Mouse (Mus musculus) heart, postnatal 0 days (tissue): ENCODE results near the gene T2. TPM values are rescaled to one million over a fixed set of nuclear protein-coding genes. Genes with fewer than 3 reads are reported as not detected.
"Not testable (repeated sequence)": the region's sequence is repeated elsewhere in the genome, so short reads cannot be mapped to it uniquely, and the experiment has no call there.

Experiments used
- ATAC-seq: fragments of 200-750 bp; cut with Nextera tagmentation; 2 replicates; pipeline ENCODE4 v1.8.0; 2017; ENCODE audit warnings: low read depth, moderate number of reproducible peaks, moderate library complexity; ENCODE audit not compliant: insufficient read depth
- DNase-seq: peaks from one replicate; pipeline ENCODE4 v3.0.0-alpha.2; 2016; ENCODE audit warnings: low spot score
- H3K27ac ChIP-seq: fragments of 300-500 bp; sonication (generic); 2 replicates; pipeline ENCODE4 v1.5.1; 2014; ENCODE audit warnings: low read depth, mild to moderate bottlenecking
- H3K27me3 ChIP-seq: fragments of 300-500 bp; sonication (generic); 2 replicates; pipeline ENCODE4 v1.6.1; 2014; ENCODE audit warnings: low read length, mixed read lengths; ENCODE audit not compliant: control insufficient read depth, insufficient read depth
- H3K36me3 ChIP-seq: fragments of 300-500 bp; sonication (generic); replicated peaks from 2 replicates; pipeline ENCODE4 v1.6.1; 2014; ENCODE audit warnings: low read length, mixed read lengths; ENCODE audit not compliant: control insufficient read depth, insufficient read depth
- H3K4me1 ChIP-seq: fragments of 300-500 bp; sonication (generic); 2 replicates; pipeline ENCODE4 v1.6.1; 2014; ENCODE audit warnings: antibody characterized with exemption; ENCODE audit not compliant: control insufficient read depth, insufficient read depth
- H3K4me2 ChIP-seq: fragments of 300-500 bp; sonication (generic); 2 replicates; pipeline ENCODE4 v1.6.1; 2014; ENCODE audit warnings: low read depth, mild to moderate bottlenecking, low read length, moderate library complexity
- H3K4me3 ChIP-seq: fragments of 300-500 bp; sonication (generic); 2 replicates; pipeline ENCODE4 v1.5.1; 2014; ENCODE audit warnings: low read depth, low read length
- H3K9ac ChIP-seq: fragments of 300-500 bp; sonication (generic); replicated peaks from 2 replicates; pipeline ENCODE4 v1.6.1; 2014; ENCODE audit warnings: low read depth, low read length, mixed read lengths
- H3K9me3 ChIP-seq: fragments of 300-500 bp; sonication (generic); replicated peaks from 2 replicates; pipeline ENCODE4 v1.6.1; 2016; ENCODE audit warnings: low read length; ENCODE audit not compliant: control insufficient read depth
- CTCF ChIP-seq: IDR thresholded peaks from 2 replicates; pipeline ENCODE4 v1.5.1; 2016; ENCODE audit warnings: antibody characterized with exemption, control low read depth, low read depth
- EP300 ChIP-seq: IDR thresholded peaks from 2 replicates; pipeline ENCODE4 v1.6.1; 2016; ENCODE audit warnings: antibody characterized with exemption, low read depth
- WGBS: fragments of 180-500 bp; shearing (Covaris S2); extraction: QIAGEN DNeasy Blood & Tissue Kit; methylation state at CpG from one replicate; pipeline ENCODE4 v1.1.7; 2014; 5-methylcytosine and 5-hydroxymethylcytosine counted together
- polyA plus RNA-seq: library from polyadenylated mRNA; unstranded; fragments of >200 nt; fragmentation: Nextera tagmentation; extraction: Ambion mirVana; gene quantifications from 2 replicates; pipeline ENCODE4 v1.2.1, GENCODE M21; 2015
- total RNA-seq: library from RNA; depleted of rRNA; stranded (reverse); fragments of >200 nt; gene quantifications from 2 replicates; pipeline ENCODE4 v1.2.3, GENCODE M21; 2014; ENCODE audit warnings: low replicate concordance

T2 gene
- total and polyA plus RNA-seq, 2 experiments from 2014 or later, result 0.19 to 3.7 TPM

DNA sequence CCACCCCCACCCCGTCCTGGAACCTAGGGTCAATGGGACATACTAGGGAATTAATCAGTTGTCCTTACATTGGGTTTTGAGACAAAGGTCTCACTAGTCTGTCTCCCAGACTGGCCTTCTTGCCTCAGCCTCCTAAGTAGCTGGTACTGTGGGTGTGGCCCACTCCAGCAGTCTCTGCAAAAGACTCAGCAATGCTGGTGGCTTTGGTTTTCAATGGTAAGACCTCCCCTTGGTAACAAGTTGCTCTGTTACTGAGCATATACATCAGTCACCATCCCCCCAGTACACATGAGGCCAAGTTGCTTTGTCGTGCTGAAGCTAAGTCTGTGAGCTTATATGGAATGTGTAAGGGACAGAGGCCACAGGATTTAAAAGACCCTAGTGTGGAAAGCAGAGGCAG lies 42.2 kb downstream of the T2 start:
- DNase-seq (no peak), ATAC-seq (no peak)
- 58% methylated on average over 2 of the region's 2 CpGs for WGBS
- no peak for TF ChIP-seq EP300
- TF ChIP-seq CTCF, result no peak
- no peaks in the 10 kb centered on the region for H3K36me3 ChIP-seq
- H3K27me3 ChIP-seq, result no peaks in the 10 kb centered on the region
- H3K9me3 ChIP-seq, result no peaks in the 10 kb centered on the region
- no peaks in the 10 kb centered on the region for H3K4me1 ChIP-seq
- no peak overlapping the region for H3K9ac ChIP-seq
- no peak overlapping the region for H3K4me2 ChIP-seq
- H3K27ac ChIP-seq, result no peak overlapping the region
- H3K4me3 ChIP-seq, result no peak overlapping the region

DNA sequence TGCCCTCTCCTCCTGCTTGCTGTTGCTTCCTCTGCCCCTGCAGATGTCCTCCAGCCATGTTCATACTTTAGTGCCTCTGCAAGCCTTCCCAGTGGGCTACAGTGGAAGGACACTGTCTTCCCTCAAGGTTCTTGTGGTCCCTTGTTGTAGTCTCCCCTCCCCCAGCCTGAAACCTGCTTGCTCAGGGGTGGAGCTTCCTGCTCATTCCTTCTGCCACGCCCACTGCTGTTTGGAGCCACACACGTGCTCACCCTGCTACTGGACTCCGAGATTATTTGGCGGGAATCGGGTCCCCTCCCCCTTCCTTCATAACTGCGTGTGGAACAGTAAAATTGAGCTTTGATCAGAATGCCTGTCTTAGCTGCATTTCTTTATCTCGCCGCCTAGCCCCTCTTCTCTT lies 48.1 kb downstream of the T2 start:
- H3K27ac ChIP-seq, H3K9me3 ChIP-seq, H3K4me3 ChIP-seq, ATAC-seq, H3K36me3 ChIP-seq, H3K27me3 ChIP-seq, H3K9ac ChIP-seq, H3K4me2 ChIP-seq, H3K4me1 ChIP-seq, DNase-seq: not testable (repeated sequence)
- WGBS, result 31% methylated on average over 6 of the region's 8 CpGs

DNA sequence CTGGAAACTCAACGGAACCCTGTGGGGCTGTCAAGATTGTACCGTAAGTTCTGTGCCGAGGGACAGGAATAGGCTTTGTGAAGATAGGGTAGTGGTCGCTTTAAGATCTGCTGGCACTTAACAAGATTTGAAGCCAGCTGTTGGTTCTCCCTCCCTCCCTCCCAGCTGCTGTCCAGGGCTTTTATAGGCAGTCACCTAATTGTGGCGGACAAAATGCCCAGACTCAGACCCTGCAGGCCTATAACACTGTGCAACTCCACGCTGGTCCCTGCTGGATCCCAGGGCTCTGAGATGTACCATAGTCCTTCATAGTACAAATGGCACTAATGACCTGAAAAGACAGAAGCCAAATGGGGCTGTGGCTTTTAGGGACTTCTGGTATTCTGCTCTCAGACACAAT lies 50.5 kb downstream of the T2 start:
- no peak for TF ChIP-seq CTCF
- no peak for TF ChIP-seq EP300
- ATAC-seq, result no peak
- WGBS, result 41% methylated on average over 6 of the region's 6 CpGs

DNA sequence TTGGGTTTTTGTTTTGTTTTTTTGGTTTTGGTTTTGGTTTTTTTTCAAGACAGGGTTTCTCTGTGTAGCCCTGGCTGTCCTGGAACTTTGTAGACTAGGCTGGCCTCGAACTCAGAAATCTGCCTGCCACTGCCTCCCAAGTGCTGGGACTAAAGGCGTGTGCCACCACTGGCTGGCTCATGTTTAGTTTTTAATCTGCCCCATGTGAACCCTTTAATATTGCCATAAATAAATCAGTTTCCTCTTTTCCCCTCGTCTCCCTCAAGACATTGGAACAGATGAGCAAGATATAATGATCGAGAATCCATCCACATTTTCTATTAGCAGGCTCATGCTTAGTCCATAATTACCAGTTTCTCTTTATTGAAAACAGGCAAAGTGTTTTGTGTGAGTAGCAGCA lies 52.2 kb downstream of the T2 start:
- H3K9ac ChIP-seq, H3K4me3 ChIP-seq, H3K27me3 ChIP-seq, H3K36me3 ChIP-seq, H3K4me2 ChIP-seq, H3K4me1 ChIP-seq, DNase-seq, ATAC-seq, H3K27ac ChIP-seq, H3K9me3 ChIP-seq: not testable (repeated sequence)
- WGBS, result 70% methylated on average over 4 of the region's 4 CpGs

More for the DNA sequence above, 50.5 kb downstream of the T2 start:
- Histone ChIP-seq H3K27me3 (no peaks in the 10 kb centered on the region), H3K9me3 (no peaks in the 10 kb centered on the region), H3K27ac (no peak overlapping the region), H3K9ac (no peak overlapping the region), H3K4me2 (no peak overlapping the region), H3K36me3 (no peaks in the 10 kb centered on the region), H3K4me3 (no peak overlapping the region), H3K4me1 (no peaks in the 10 kb centered on the region)
- no peak for DNase-seq

DNA sequence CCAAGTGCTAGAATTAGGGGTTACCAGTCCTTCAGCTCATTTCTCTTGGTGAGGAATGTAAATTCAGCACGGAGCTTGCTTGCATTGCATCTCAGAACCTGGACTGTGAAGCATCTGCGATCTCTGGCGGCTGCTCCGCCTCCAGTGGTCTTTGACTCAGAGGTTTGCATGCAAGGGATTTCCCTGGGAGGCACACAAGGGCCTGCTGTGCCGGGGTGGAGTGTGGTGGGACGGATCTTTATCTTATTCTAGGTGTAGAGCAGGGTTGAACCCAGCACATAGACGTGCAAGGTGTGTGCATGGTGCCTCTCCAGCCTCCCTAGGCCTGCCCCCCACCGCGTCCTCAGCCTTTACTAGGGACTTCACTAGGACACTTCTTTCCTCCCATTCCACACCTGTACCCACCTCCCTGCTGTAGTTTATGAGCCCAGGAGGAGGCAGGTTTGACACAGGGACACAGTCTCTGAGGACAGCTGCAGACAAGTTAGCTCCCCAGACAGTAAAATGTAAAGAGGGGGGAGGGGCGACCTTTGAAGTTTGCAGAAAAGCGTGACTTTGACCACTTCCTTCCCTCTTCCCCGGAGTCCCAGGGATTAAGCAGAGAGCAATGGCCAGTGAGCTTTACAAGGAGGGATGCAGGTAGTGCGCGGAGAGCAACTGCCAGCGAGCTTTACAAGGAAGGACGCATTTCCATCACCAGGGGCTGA lies 53.0 kb downstream of the T2 start:
- DNase-seq (no peak), ATAC-seq (no peak)
- Histone ChIP-seq H3K9me3 (no peaks in the 10 kb centered on the region), H3K4me1 (no peaks in the 10 kb centered on the region), H3K9ac (no peak overlapping the region), H3K27ac (no peak overlapping the region), H3K4me2 (no peak overlapping the region), H3K36me3 (no peaks in the 10 kb centered on the region), H3K4me3 (no peak overlapping the region), H3K27me3 (no peaks in the 10 kb centered on the region)
- TF ChIP-seq CTCF (no peak), EP300 (no peak)
- 14% methylated on average over 16 of the region's 16 CpGs for WGBS

DNA sequence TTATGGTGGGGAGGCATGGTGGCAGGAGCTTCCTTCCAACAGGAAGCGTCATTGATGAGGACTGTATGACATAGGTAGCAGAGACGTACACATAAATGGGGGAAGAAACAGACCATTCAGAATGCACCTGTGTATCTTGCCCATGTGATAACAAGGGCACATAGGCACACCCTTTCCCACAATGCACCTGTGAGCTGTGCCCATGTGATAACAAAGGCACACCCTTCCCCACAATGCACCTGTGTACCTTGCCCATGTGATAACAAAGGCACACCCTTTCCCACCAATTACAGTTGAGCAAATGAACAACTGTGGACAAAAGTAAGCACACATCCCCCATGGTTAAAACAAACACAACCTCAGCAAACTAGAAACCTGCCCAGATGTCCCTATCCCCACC lies 54.5 kb downstream of the T2 start:
- no peaks in the 10 kb centered on the region for H3K9me3 ChIP-seq
- DNase-seq, result no peak
- H3K36me3 ChIP-seq, result no peaks in the 10 kb centered on the region
- H3K4me3 ChIP-seq, result no peak overlapping the region
- H3K4me2 ChIP-seq, result no peak overlapping the region
- no peak overlapping the region for H3K27ac ChIP-seq
- ATAC-seq, result no peak
- H3K9ac ChIP-seq, result no peak overlapping the region
- 67% methylated on average over 2 of the region's 2 CpGs for WGBS
- H3K27me3 ChIP-seq, result no peaks in the 10 kb centered on the region
- H3K4me1 ChIP-seq, result no peaks in the 10 kb centered on the region
- TF ChIP-seq CTCF (no peak), EP300 (no peak)
